Mouse (Mus musculus): ENCODE results near the gene Plxdc2. TPM values are rescaled to one million over a fixed set of nuclear protein-coding genes. Genes with fewer than 3 reads are reported as not detected.

Gene Plxdc2
- total RNA-seq, 2 experiments from 2014 or later, result 17.0 to 20.7 TPM

- intact Hi-C loops (cut with DNase I), result loop anchor here (10.0 kb wide), 1 partner anchor 170 kb away; no protein-coding TSS in a partner anchor
- DNase-seq (ENCODE audit: low spot score), result no peak
Observed at GRCm38 (mm10) chr2:16534566-16534965, 178.5 kb downstream of the Plxdc2 start.

- no peak for DNase-seq (ENCODE audit: low spot score)
- intact Hi-C loops (cut with DNase I), result no loop called here
Observed at GRCm38 (mm10) chr2:16541226-16541625, 185.1 kb downstream of the Plxdc2 start.

- intact Hi-C loops (cut with DNase I), result no loop called here
- DNase-seq (ENCODE audit: low spot score), result no peak
Observed at GRCm38 (mm10) chr2:16545207-16545606, 189.1 kb downstream of the Plxdc2 start.

GRCm38 (mm10) chr2:16559287-16559686, 203.2 kb downstream of the Plxdc2 start:
- no peak for DNase-seq (ENCODE audit: low spot score)
- intact Hi-C loops (cut with DNase I), result no loop called here

- intact Hi-C loops (cut with DNase I), result no loop called here
- DNase-seq (ENCODE audit: low spot score), result no peak
Observed at GRCm38 (mm10) chr2:16568263-16568662, 212.2 kb downstream of the Plxdc2 start.

- intact Hi-C loops (cut with DNase I), result no loop called here
- no peak for DNase-seq (ENCODE audit: low spot score)
Observed at GRCm38 (mm10) chr2:16571169-16571751, 215.2 kb downstream of the Plxdc2 start.

- intact Hi-C loops (cut with DNase I), result no loop called here
- DNase-seq (ENCODE audit: low spot score), result no peak
Observed at GRCm38 (mm10) chr2:16576566-16576965, 220.5 kb downstream of the Plxdc2 start.

GRCm38 (mm10) chr2:16578153-16578552, 222.0 kb downstream of the Plxdc2 start:
- intact Hi-C loops (cut with DNase I), result no loop called here
- no peak for DNase-seq (ENCODE audit: low spot score)

GRCm38 (mm10) chr2:16588546-16588945, 232.4 kb downstream of the Plxdc2 start:
- intact Hi-C loops (cut with DNase I), result no loop called here
- DNase-seq (ENCODE audit: low spot score), result no peak

- intact Hi-C loops (cut with DNase I), result no loop called here
- DNase-seq (ENCODE audit: low spot score), result no peak
Observed at GRCm38 (mm10) chr2:16595451-16595850, 239.3 kb downstream of the Plxdc2 start.

GRCm38 (mm10) chr2:16598231-16598630, 242.1 kb downstream of the Plxdc2 start:
- no peak for DNase-seq (ENCODE audit: low spot score)
- intact Hi-C loops (cut with DNase I), result no loop called here

GRCm38 (mm10) chr2:16604291-16604690, 248.2 kb downstream of the Plxdc2 start:
- intact Hi-C loops (cut with DNase I), result no loop called here
- no peak for DNase-seq (ENCODE audit: low spot score)

- intact Hi-C loops (cut with DNase I), result no loop called here
- DNase-seq (ENCODE audit: low spot score), result no peak
Observed at GRCm38 (mm10) chr2:16607792-16608586, 251.9 kb downstream of the Plxdc2 start.

- intact Hi-C loops (cut with DNase I), result no loop called here
- DNase-seq (ENCODE audit: low spot score), result no peak
Observed at GRCm38 (mm10) chr2:16642061-16642460, 286.0 kb downstream of the Plxdc2 start.

- DNase-seq (ENCODE audit: low spot score), result no peak
- intact Hi-C loops (cut with DNase I), result no loop called here
Observed at GRCm38 (mm10) chr2:16651713-16652112, 295.6 kb downstream of the Plxdc2 start.

- intact Hi-C loops (cut with DNase I), result no loop called here
- DNase-seq (ENCODE audit: low spot score), result no peak
Observed at GRCm38 (mm10) chr2:16664516-16664915, 308.4 kb downstream of the Plxdc2 start.

GRCm38 (mm10) chr2:16668391-16668790, 312.3 kb downstream of the Plxdc2 start:
- intact Hi-C loops (cut with DNase I), result no loop called here

GRCm38 (mm10) chr2:16682905-16683304, 326.8 kb downstream of the Plxdc2 start:
- intact Hi-C loops (cut with DNase I), result no loop called here
- no peak for DNase-seq (ENCODE audit: low spot score)

More at GRCm38 (mm10) chr2:16668391-16668790, 312.3 kb downstream of the Plxdc2 start:
- DNase-seq (ENCODE audit: low spot score), result no peak

GRCm38 (mm10) chr2:16683739-16684138, 327.6 kb downstream of the Plxdc2 start:
- DNase-seq (ENCODE audit: low spot score), result no peak
- intact Hi-C loops (cut with DNase I), result no loop called here

GRCm38 (mm10) chr2:16684529-16684928, 328.4 kb downstream of the Plxdc2 start:
- DNase-seq (ENCODE audit: low spot score), result no peak
- intact Hi-C loops (cut with DNase I), result no loop called here

- intact Hi-C loops (cut with DNase I), result no loop called here
- no peak for DNase-seq (ENCODE audit: low spot score)
Observed at GRCm38 (mm10) chr2:16696390-16696789, 340.3 kb downstream of the Plxdc2 start.
